Mouse (Mus musculus): Measurements from ENCODE around the gene Fto.

The Fto gene

GRCm38 (mm10) chr8:91496936-91497335, 183.6 kb downstream of the Fto start:
- no peak for DNase-seq (ENCODE audit: low spot score)

GRCm38 (mm10) chr8:91498611-91499010, 185.3 kb downstream of the Fto start:
- no peak for DNase-seq (ENCODE audit: low spot score)

GRCm38 (mm10) chr8:91499303-91499702, 186.0 kb downstream of the Fto start:
- no peak for DNase-seq (ENCODE audit: low spot score)

GRCm38 (mm10) chr8:91501960-91502600, 188.8 kb downstream of the Fto start:
- no peak for DNase-seq (ENCODE audit: low spot score)

- no peak for DNase-seq (ENCODE audit: low spot score)
Observed at GRCm38 (mm10) chr8:91502791-91503190, 189.5 kb downstream of the Fto start.

GRCm38 (mm10) chr8:91504360-91504759, 191.0 kb downstream of the Fto start:
- no peak for DNase-seq (ENCODE audit: low spot score)

GRCm38 (mm10) chr8:91504891-91505290, 191.6 kb downstream of the Fto start:
- DNase-seq (ENCODE audit: low spot score), result no peak

- no peak for DNase-seq (ENCODE audit: low spot score)
Observed at GRCm38 (mm10) chr8:91505411-91505954, 192.2 kb downstream of the Fto start.

- no peak for DNase-seq (ENCODE audit: low spot score)
Observed at GRCm38 (mm10) chr8:91505997-91506672, 192.8 kb downstream of the Fto start.

- DNase-seq (ENCODE audit: low spot score), result no peak
Observed at GRCm38 (mm10) chr8:91506682-91507257, 193.4 kb downstream of the Fto start.

GRCm38 (mm10) chr8:91507681-91508097, 194.4 kb downstream of the Fto start:
- no peak for DNase-seq (ENCODE audit: low spot score)

GRCm38 (mm10) chr8:91508284-91508683, 195.0 kb downstream of the Fto start:
- no peak for DNase-seq (ENCODE audit: low spot score)

- DNase-seq (ENCODE audit: low spot score), result no peak
Observed at GRCm38 (mm10) chr8:91509206-91509899, 196.0 kb downstream of the Fto start.

GRCm38 (mm10) chr8:91509900-91510260, 196.6 kb downstream of the Fto start:
- DNase-seq (ENCODE audit: low spot score), result no peak

GRCm38 (mm10) chr8:91510716-91511115, 197.4 kb downstream of the Fto start:
- no peak for DNase-seq (ENCODE audit: low spot score)

- DNase-seq (ENCODE audit: low spot score), result no peak
Observed at GRCm38 (mm10) chr8:91511943-91512342, 198.6 kb downstream of the Fto start.

GRCm38 (mm10) chr8:91514752-91515478, 201.6 kb downstream of the Fto start:
- no peak for DNase-seq (ENCODE audit: low spot score)

GRCm38 (mm10) chr8:91516422-91516821, 203.1 kb downstream of the Fto start:
- DNase-seq (ENCODE audit: low spot score), result no peak

- no peak for DNase-seq (ENCODE audit: low spot score)
Observed at GRCm38 (mm10) chr8:91518085-91518484, 204.8 kb downstream of the Fto start.

GRCm38 (mm10) chr8:91522201-91522600, 208.9 kb downstream of the Fto start:
- no peak for DNase-seq (ENCODE audit: low spot score)

- DNase-seq (ENCODE audit: low spot score), result peak; percentile 14
Observed at GRCm38 (mm10) chr8:91524056-91524864, 210.9 kb downstream of the Fto start.

All from MN1 (cell line).